Mouse (Mus musculus) embryonic fibroblast, embryonic 13.5 days (primary cell): ENCODE results near the gene Muc5ac. TPM values are rescaled to one million over a fixed set of nuclear protein-coding genes. Genes with fewer than 3 reads are reported as not detected.

Experiments
- H3K27ac ChIP-seq: 2 replicates; pipeline ENCODE4 v1.5.1; 2012; ENCODE audit warnings: low read length, control low read depth, inconsistent platforms; ENCODE audit not compliant: insufficient read depth
- H3K4me1 ChIP-seq: 2 replicates; pipeline ENCODE4 v1.6.1; 2011; ENCODE audit warnings: low read length; ENCODE audit not compliant: control insufficient read depth, insufficient read depth
- H3K4me3 ChIP-seq: 2 replicates; pipeline ENCODE4 v1.5.1; 2011; ENCODE audit warnings: mild to moderate bottlenecking, control low read depth, low read length; ENCODE audit not compliant: insufficient read depth
- CTCF ChIP-seq: IDR thresholded peaks from 2 replicates; pipeline ENCODE4 v1.5.1; 2011; ENCODE audit warnings: mild to moderate bottlenecking, control low read depth, low read length, moderate library complexity, borderline replicate concordance; ENCODE audit not compliant: insufficient read depth
- POLR2A ChIP-seq: IDR thresholded peaks from 2 replicates; pipeline ENCODE4 v1.6.1; 2011; ENCODE audit warnings: low read depth, mild to moderate bottlenecking, control low read depth, low read length, moderate library complexity
- polyA plus RNA-seq: library from polyadenylated mRNA; stranded (reverse); fragments of >200 nt; gene quantifications from 2 replicates; pipeline ENCODE4 v1.2.4, GENCODE M21; 2011; ENCODE audit warnings: low read depth; ENCODE audit not compliant: missing spikeins, insufficient read length

The Muc5ac gene
- polyA plus RNA-seq, 1 experiment = not detected

DNA sequence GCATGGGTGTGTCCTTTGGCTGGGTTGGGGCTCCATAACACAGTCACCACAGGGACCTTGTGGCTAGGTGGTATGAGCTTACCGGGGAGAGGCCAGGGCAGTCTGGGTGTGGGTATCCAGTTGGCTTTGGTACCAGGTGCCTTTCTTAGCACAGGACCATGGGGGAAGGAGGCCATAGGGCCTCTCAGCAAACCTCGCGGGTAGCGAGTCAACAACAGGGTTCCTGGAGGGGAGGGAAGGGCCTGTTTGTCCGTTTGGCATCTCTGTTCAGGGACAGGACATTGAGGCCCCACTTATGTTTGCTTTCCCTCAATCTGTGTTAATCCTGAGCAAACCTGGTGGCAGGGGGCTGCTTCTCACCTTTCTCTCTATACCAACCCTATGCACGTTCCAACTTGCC, 34.9 kb downstream of the Muc5ac start:
- H3K27ac ChIP-seq = no peak overlapping the region
- H3K4me1 ChIP-seq = no peaks in the 10 kb centered on the region
- H3K4me3 ChIP-seq = no peak overlapping the region
- TF ChIP-seq POLR2A (no peak), CTCF (no peak)

DNA sequence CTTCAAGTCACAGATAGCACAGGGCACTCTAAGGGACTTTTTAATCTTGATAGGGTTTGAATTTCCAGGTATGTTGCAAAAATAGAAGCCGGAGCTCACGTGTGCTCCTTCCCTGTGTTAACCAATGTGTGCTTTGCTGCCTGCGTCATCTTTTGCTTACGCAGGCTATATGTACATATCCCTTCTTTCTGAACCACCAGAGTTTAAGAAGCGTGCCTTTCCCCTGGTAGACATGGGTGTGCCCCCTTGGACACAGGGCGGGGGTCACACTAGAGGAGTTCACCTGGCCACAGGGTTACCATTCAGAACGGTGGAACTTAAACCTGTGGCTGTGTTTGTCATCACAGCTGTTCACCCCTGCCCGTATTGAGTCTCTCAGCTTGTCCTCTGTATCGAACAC, 35.6 kb downstream of the Muc5ac start:
- Histone ChIP-seq H3K4me3 (no peak overlapping the region), H3K27ac (no peak overlapping the region), H3K4me1 (no peaks in the 10 kb centered on the region)
- TF ChIP-seq CTCF (no peak), POLR2A (no peak)

DNA sequence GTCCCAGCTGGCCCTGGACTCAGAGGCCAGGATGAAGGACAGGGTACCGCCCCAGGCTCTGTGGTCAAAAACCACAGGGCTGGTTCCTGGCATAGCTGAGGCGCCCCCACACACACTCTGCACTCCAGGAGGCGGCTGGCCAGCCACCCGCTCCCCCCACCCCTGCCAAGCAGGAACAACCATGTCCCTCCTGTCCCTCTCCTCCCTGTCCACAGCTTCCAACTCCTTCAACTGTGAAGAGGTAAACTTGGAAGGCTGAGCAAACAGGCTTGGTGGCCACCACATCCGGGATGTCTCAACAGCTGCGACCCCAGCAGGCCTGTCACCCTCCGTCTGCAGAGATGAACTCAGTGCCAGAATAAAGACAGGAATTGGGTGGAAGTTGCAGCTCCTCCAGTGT, 47.2 kb downstream of the Muc5ac start:
- Histone ChIP-seq H3K4me1 (no peaks in the 10 kb centered on the region), H3K4me3 (no peak overlapping the region), H3K27ac (no peak overlapping the region)
- no peak for TF ChIP-seq POLR2A
- no peak for TF ChIP-seq CTCF

DNA sequence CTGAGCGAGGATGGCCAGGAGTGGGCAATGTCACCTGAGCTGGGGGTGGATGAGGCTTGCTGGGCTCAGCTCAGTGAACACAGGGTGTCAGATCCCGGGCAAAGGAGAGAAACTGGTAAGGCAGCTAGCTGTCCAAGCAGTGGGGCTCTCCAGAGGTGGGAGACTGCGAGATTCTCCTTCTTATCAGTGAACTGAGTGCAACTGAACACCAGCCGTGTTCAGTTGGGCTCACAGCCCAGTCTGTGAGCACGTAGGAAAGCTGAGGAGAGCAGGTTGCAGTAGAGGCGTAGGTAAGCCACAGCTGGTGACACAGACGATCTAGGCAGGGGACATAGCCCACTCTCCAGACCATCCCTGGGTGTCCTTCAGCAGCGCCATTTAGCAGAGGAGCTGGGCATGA, 47.7 kb downstream of the Muc5ac start:
- no peaks in the 10 kb centered on the region for H3K4me1 ChIP-seq
- no peak overlapping the region for H3K27ac ChIP-seq
- TF ChIP-seq CTCF = no peak
- TF ChIP-seq POLR2A = no peak
- no peak overlapping the region for H3K4me3 ChIP-seq

DNA sequence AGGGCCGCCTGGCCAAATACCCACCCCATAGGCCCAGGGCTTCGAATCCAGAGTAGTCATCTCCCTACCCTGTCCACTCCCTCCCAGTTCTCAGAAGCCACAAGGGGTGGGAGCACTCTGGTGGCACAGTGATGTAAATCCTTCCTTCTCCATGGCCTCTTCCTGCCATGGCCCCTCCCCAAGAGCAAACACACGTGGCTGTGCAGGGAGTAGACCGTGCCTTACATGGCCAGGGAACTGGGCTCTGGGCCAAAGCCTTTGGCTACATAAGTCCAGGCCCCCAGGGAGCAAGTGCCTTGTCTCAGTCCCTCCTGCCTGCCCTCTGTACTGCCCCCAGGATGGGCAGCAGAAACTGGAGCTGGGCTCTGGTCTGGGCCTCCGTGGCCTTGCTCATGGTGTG, 50.0 kb downstream of the Muc5ac start, which contains the start of gene Muc5b:
Gene Muc5b (plus strand): TSS at position 292 of the 400 bp plus-strand sequence.
- TF ChIP-seq CTCF (no peak), POLR2A (no peak)
- H3K27ac ChIP-seq = no peak within 1 kb of the TSS
- H3K4me1 ChIP-seq = no peaks in the 10 kb centered on the region
- H3K4me3 ChIP-seq = no peak within 1 kb of the TSS

GRCm38 (mm10) chr7:141840354-141840753, 51.6 kb downstream of the Muc5ac start:
- TF ChIP-seq CTCF = no peak
- TF ChIP-seq POLR2A = no peak

GRCm38 (mm10) chr7:141861046-141861445, 72.3 kb downstream of the Muc5ac start:
- TF ChIP-seq CTCF (no peak), POLR2A (no peak)
- H3K27ac ChIP-seq = no peak overlapping the region
- no peaks in the 10 kb centered on the region for H3K4me1 ChIP-seq
- no peak overlapping the region for H3K4me3 ChIP-seq

More at GRCm38 (mm10) chr7:141840354-141840753, 51.6 kb downstream of the Muc5ac start:
- no peak overlapping the region for H3K4me3 ChIP-seq
- H3K27ac ChIP-seq = no peak overlapping the region
- no peaks in the 10 kb centered on the region for H3K4me1 ChIP-seq

Other genes with a start within 250 kb of the Muc5ac start
- gene Chid1, start 249.1 kb upstream of the Muc5ac start, polyA plus RNA-seq = 45.8 and 48.7 TPM in 2 replicates
- gene Ap2a2, start 226.8 kb upstream of the Muc5ac start, polyA plus RNA-seq = 128 TPM in 2 replicates
- not detected in 2 replicates for gene Muc6, start 133.7 kb upstream of the Muc5ac start, polyA plus RNA-seq
- gene Muc2, start 98.6 kb upstream of the Muc5ac start, polyA plus RNA-seq = 0.21 and 0.83 TPM in 2 replicates
- not detected in 2 replicates for gene Muc5b, start 50.1 kb downstream of the Muc5ac start, polyA plus RNA-seq
- 40.3 and 43.8 TPM in 2 replicates for gene Tollip, start 129.5 kb downstream of the Muc5ac start, polyA plus RNA-seq
- not detected in 2 replicates for gene Brsk2, start 160.8 kb downstream of the Muc5ac start, polyA plus RNA-seq